Mouse (Mus musculus) brown adipose tissue, adult 24 weeks (tissue): ENCODE results near the gene Cybc1. TPM values are rescaled to one million over a fixed set of nuclear protein-coding genes. Genes with fewer than 3 reads are reported as not detected.

Experiments
- H3K27ac ChIP-seq: fragments of 200-500 bp; replicated peaks from 2 replicates; pipeline ENCODE4 v1.5.1; 2012; ENCODE audit warnings: low read depth, mild to moderate bottlenecking, low read length
- H3K4me1 ChIP-seq: fragments of 200-500 bp; 2 replicates; pipeline ENCODE4 v1.6.1; 2012; ENCODE audit warnings: low read length, mixed read lengths; ENCODE audit not compliant: control insufficient read depth, insufficient read depth, insufficient read length
- H3K4me3 ChIP-seq: fragments of 200-500 bp; 2 replicates; pipeline ENCODE4 v1.5.1; 2012; ENCODE audit warnings: low read depth, mild to moderate bottlenecking, low read length, moderate library complexity; ENCODE audit not compliant: insufficient read depth
- polyA plus RNA-seq: library from polyadenylated mRNA; stranded (reverse); fragments of >200 nt; gene quantifications from 2 replicates; pipeline ENCODE4 v1.2.4, GENCODE M21; 2012; ENCODE audit not compliant: missing spikeins, insufficient read depth, insufficient read length

The Cybc1 gene
- polyA plus RNA-seq, result 5.0 and 8.2 TPM in 2 replicates

GRCm38 (mm10) chr11:121229018-121229439 is at the start of gene Cybc1:
TSS of gene Cybc1 (minus strand) at chr11:121229322.
- Histone ChIP-seq H3K4me3 (peak within 1 kb of the TSS; percentile 86), H3K4me1 (peaks cover 2% of the 10 kb centered on the region; the same call in 1 of the 2 replicates), H3K27ac (peak within 1 kb of the TSS; percentile 89)

- H3K4me1 ChIP-seq, result 0 out of 2 replicates have a peak, but pooled peaks cover 3% of the 10 kb centered on the region
- no peak overlapping the region for H3K4me3 ChIP-seq
- H3K27ac ChIP-seq, result no peak overlapping the region
Measured at GRCm38 (mm10) chr11:121278011-121278410, 48.9 kb upstream of the Cybc1 start.

- Histone ChIP-seq H3K27ac (no peak overlapping the region), H3K4me3 (no peak overlapping the region), H3K4me1 (no peaks in the 10 kb centered on the region)
Measured at GRCm38 (mm10) chr11:121277516-121277915, 48.4 kb upstream of the Cybc1 start.

GRCm38 (mm10) chr11:121261074-121261473 is 32.0 kb upstream of the Cybc1 start:
- H3K27ac ChIP-seq, result no peak overlapping the region
- peak overlapping the region; percentile 90 for H3K4me3 ChIP-seq
- H3K4me1 ChIP-seq, result no peaks in the 10 kb centered on the region; the same call in 1 of the 2 replicates

GRCm38 (mm10) chr11:121260211-121260906 is 31.2 kb upstream of the Cybc1 start:
- 0 out of 2 replicates have a peak overlapping the region, but pooled peaks have one; percentile 43 for H3K27ac ChIP-seq
- no peaks in the 10 kb centered on the region; the same call in 1 of the 2 replicates for H3K4me1 ChIP-seq
- H3K4me3 ChIP-seq, result peak overlapping the region; percentile 90

- Histone ChIP-seq H3K4me1 (no peaks in the 10 kb centered on the region; the same call in 1 of the 2 replicates), H3K4me3 (peak within 1 kb of the TSS; percentile 90), H3K27ac (peak within 1 kb of the TSS; percentile 71)
Measured at GRCm38 (mm10) chr11:121259160-121260100, 30.3 kb upstream of the Cybc1 start, which contains the start of gene Foxk2. TSS of gene Foxk2 (plus strand) at chr11:121259990.

GRCm38 (mm10) chr11:121250196-121250595 is 21.1 kb upstream of the Cybc1 start:
- no peaks in the 10 kb centered on the region for H3K4me1 ChIP-seq
- H3K4me3 ChIP-seq, result no peak overlapping the region
- H3K27ac ChIP-seq, result no peak overlapping the region

- no peak overlapping the region for H3K4me3 ChIP-seq
- no peaks in the 10 kb centered on the region for H3K4me1 ChIP-seq
- H3K27ac ChIP-seq, result no peak overlapping the region
Measured at GRCm38 (mm10) chr11:121239669-121240068, 10.5 kb upstream of the Cybc1 start.

- peak overlapping the region; percentile 39 for H3K27ac ChIP-seq
- peak overlapping the region; percentile 75 for H3K4me3 ChIP-seq
- H3K4me1 ChIP-seq, result no peaks in the 10 kb centered on the region
Measured at GRCm38 (mm10) chr11:121237345-121238128, 8.4 kb upstream of the Cybc1 start.

- peak within 1 kb of the TSS; percentile 75 for H3K4me3 ChIP-seq
- peak within 1 kb of the TSS; percentile 97 for H3K27ac ChIP-seq
Measured at GRCm38 (mm10) chr11:121236564-121237344, 7.6 kb upstream of the Cybc1 start, which contains the start of gene Narf. TSS of gene Narf (plus strand) at chr11:121237253.

GRCm38 (mm10) chr11:121235475-121236238 is 6.5 kb upstream of the Cybc1 start:
- Histone ChIP-seq H3K4me3 (no peak overlapping the region), H3K27ac (no peak overlapping the region), H3K4me1 (no peaks in the 10 kb centered on the region)

More at GRCm38 (mm10) chr11:121236564-121237344, 7.6 kb upstream of the Cybc1 start, which contains the start of gene Narf:
- no peaks in the 10 kb centered on the region for H3K4me1 ChIP-seq

GRCm38 (mm10) chr11:121232706-121233105 is 3.6 kb upstream of the Cybc1 start:
- Histone ChIP-seq H3K4me1 (peaks cover 2% of the 10 kb centered on the region; the same call in 1 of the 2 replicates), H3K27ac (no peak overlapping the region)

GRCm38 (mm10) chr11:121231628-121232291 is 2.6 kb upstream of the Cybc1 start:
- Histone ChIP-seq H3K4me1 (peaks cover 2% of the 10 kb centered on the region; the same call in 1 of the 2 replicates), H3K4me3 (no peak overlapping the region), H3K27ac (no peak overlapping the region)

More at GRCm38 (mm10) chr11:121232706-121233105, 3.6 kb upstream of the Cybc1 start:
- H3K4me3 ChIP-seq, result no peak overlapping the region
